Mouse (Mus musculus) megakaryocyte progenitor cell, adult 5-6 weeks (primary cell): ENCODE measurements around the gene Zfp512. TPM values are rescaled to one million over a fixed set of nuclear protein-coding genes. Genes with fewer than 3 reads are reported as not detected.

ENCODE experiments used
- ATAC-seq: replicated peaks from 2 replicates; pipeline ENCODE4 v1.8.0; 2016; ENCODE audit warnings: mild to moderate bottlenecking, moderate TSS enrichment, inconsistent platforms; ENCODE audit not compliant: poor library complexity
- total RNA-seq, 2 experiments: library from RNA; stranded (forward) in 1 of 2; stranded (reverse) in 1 of 2; fragments of 157-497, 149-512 nt in 1 of 2; fragments of 200-1000 nt in 1 of 2; gene quantifications; 2 replicates each; pipeline versions ENCODE4 v1.2.3 to v1.2.4; 2015 to 2017

Zfp512 gene
- total RNA-seq, 2 experiments from 2014 or later: 10.3 to 35.0 TPM

- peak; percentile 75 for ATAC-seq
These were observed 76.3 kb downstream of the Zfp512 start for GRCm38 (mm10) chr5:31528560-31528959.

Other genes starting within 250 kb of the Zfp512 start
- 109 and 131 TPM in 2 replicates for gene Ppm1g, start 231.7 kb upstream of the Zfp512 start, total RNA-seq (2015)
- gene Ppm1g, start 231.7 kb upstream of the Zfp512 start, total RNA-seq (2017): 168 and 213 TPM in 2 replicates
- 39.2 and 39.4 TPM in 2 replicates for gene Nrbp1, start 211.6 kb upstream of the Zfp512 start, total RNA-seq (2015)
- 77.5 and 98.0 TPM in 2 replicates for gene Nrbp1, start 211.6 kb upstream of the Zfp512 start, total RNA-seq (2017)
- gene Gm9970, start 211.2 kb upstream of the Zfp512 start, total RNA-seq (2015): not detected in 2 replicates
- 0.25 TPM in 1 of 2 replicates, not detected in the other for gene Gm9970, start 211.2 kb upstream of the Zfp512 start, total RNA-seq (2017)
- gene Krtcap3, start 200.7 kb upstream of the Zfp512 start, total RNA-seq (2015): 1.3 and 2.1 TPM in 2 replicates
- 3.4 and 4.1 TPM in 2 replicates for gene Krtcap3, start 200.7 kb upstream of the Zfp512 start, total RNA-seq (2017)
- 7.3 and 11.1 TPM in 2 replicates for gene Ift172, start 161.3 kb upstream of the Zfp512 start, total RNA-seq (2015)
- 20.8 and 33.0 TPM in 2 replicates for gene Ift172, start 161.3 kb upstream of the Zfp512 start, total RNA-seq (2017)
- gene Fndc4, start 156.4 kb upstream of the Zfp512 start, total RNA-seq (2015): not detected in 2 replicates
- gene Fndc4, start 156.4 kb upstream of the Zfp512 start, total RNA-seq (2017): not detected in 2 replicates
- not detected in 2 replicates for gene Gckr, start 155.0 kb upstream of the Zfp512 start, total RNA-seq (2015)
- gene Gckr, start 155.0 kb upstream of the Zfp512 start, total RNA-seq (2017): not detected in 2 replicates
- gene 4930548H24Rik, start 33.3 kb downstream of the Zfp512 start, total RNA-seq (2015): 0.05 TPM in 1 of 2 replicates, not detected in the other
- 0.37 and 0.68 TPM in 2 replicates for gene 4930548H24Rik, start 33.3 kb downstream of the Zfp512 start, total RNA-seq (2017)
- gene Gpn1, start 42.3 kb downstream of the Zfp512 start, total RNA-seq (2015): 19.6 and 23.1 TPM in 2 replicates
- gene Gpn1, start 42.3 kb downstream of the Zfp512 start, total RNA-seq (2017): 31.6 and 48.5 TPM in 2 replicates
- gene Slc4a1ap, start 74.6 kb downstream of the Zfp512 start, total RNA-seq (2015): 65.8 and 65.9 TPM in 2 replicates
- 46.5 and 48.9 TPM in 2 replicates for gene Slc4a1ap, start 74.6 kb downstream of the Zfp512 start, total RNA-seq (2017)
- 17.0 and 18.2 TPM in 2 replicates for gene Supt7l, start 75.4 kb downstream of the Zfp512 start, total RNA-seq (2015)
- gene Supt7l, start 75.4 kb downstream of the Zfp512 start, total RNA-seq (2017): 19.2 and 20.1 TPM in 2 replicates
- 434 and 492 TPM in 2 replicates for gene Mrpl33, start 144.5 kb downstream of the Zfp512 start, total RNA-seq (2015)
- 218 and 315 TPM in 2 replicates for gene Mrpl33, start 144.5 kb downstream of the Zfp512 start, total RNA-seq (2017)
- 25.8 and 34.6 TPM in 2 replicates for gene Rbks, start 245.2 kb downstream of the Zfp512 start, total RNA-seq (2015)
- 17.7 and 29.3 TPM in 2 replicates for gene Rbks, start 245.2 kb downstream of the Zfp512 start, total RNA-seq (2017)
- 101 and 117 TPM in 2 replicates for gene Babam2, start 245.3 kb downstream of the Zfp512 start, total RNA-seq (2015)
- 37.7 and 44.2 TPM in 2 replicates for gene Babam2, start 245.3 kb downstream of the Zfp512 start, total RNA-seq (2017)